Mouse (Mus musculus): Measurements from ENCODE around the gene Olfr1474. TPM values are rescaled to one million over a fixed set of nuclear protein-coding genes. Genes with fewer than 3 reads are reported as not detected.
"Not testable (repeated sequence)": the region's sequence is repeated elsewhere in the genome, so short reads cannot be mapped to it uniquely, and the experiment has no call there.

Gene Olfr1474
- total RNA-seq (2014; fragmentation: Nextera tagmentation) (not detected in 2 replicates), total RNA-seq (2017) (not detected in 2 replicates)

- ATAC-seq (replicated peaks; ENCODE audit: low FRiP score, low TSS enrichment, poor library complexity, severe bottlenecking), result not testable (repeated sequence)
These were observed at the start of gene Olfr1474 for GRCm38 (mm10) chr19:13469265-13469664. TSS of gene Olfr1474 (plus strand) at chr19:13469565.

- not testable (repeated sequence) for ATAC-seq (replicated peaks; ENCODE audit: low FRiP score, low TSS enrichment, poor library complexity, severe bottlenecking)
These were observed 26.3 kb upstream of the Olfr1474 start, which contains the start of gene Olfr1471 for GRCm38 (mm10) chr19:13443109-13443508. TSS of gene Olfr1471 (plus strand) at chr19:13443409.

GRCm38 (mm10) chr19:13455986-13456385 is 13.4 kb upstream of the Olfr1474 start, which contains the start of gene Olfr1472:
TSS of gene Olfr1472 (minus strand) at chr19:13456086.
- ATAC-seq (replicated peaks; ENCODE audit: low FRiP score, low TSS enrichment, poor library complexity, severe bottlenecking), result no peak

- no peak for ATAC-seq (replicated peaks; ENCODE audit: low FRiP score, low TSS enrichment, poor library complexity, severe bottlenecking)
These were observed 10.7 kb downstream of the Olfr1474 start, which contains the start of gene Olfr1475 for GRCm38 (mm10) chr19:13480096-13480495. TSS of gene Olfr1475 (minus strand) at chr19:13480196.

GRCm38 (mm10) chr19:13500246-13500645 is 30.9 kb downstream of the Olfr1474 start, which contains the start of gene Olfr1477:
TSS of gene Olfr1477 (plus strand) at chr19:13500546.
- ATAC-seq (replicated peaks; ENCODE audit: low FRiP score, low TSS enrichment, poor library complexity, severe bottlenecking), result no peak

Other genes starting within 250 kb of the Olfr1474 start
- not detected in 2 replicates for gene Olfr1463, start 238.2 kb upstream of the Olfr1474 start, total RNA-seq (2014; fragmentation: Nextera tagmentation)
- not detected in 2 replicates for gene Olfr1463, start 238.2 kb upstream of the Olfr1474 start, total RNA-seq (2017)
- not detected in 2 replicates for gene Olfr1465, start 154.0 kb upstream of the Olfr1474 start, total RNA-seq (2014; fragmentation: Nextera tagmentation)
- not detected in 2 replicates for gene Olfr1465, start 154.0 kb upstream of the Olfr1474 start, total RNA-seq (2017)
- gene Olfr1466, start 130.7 kb upstream of the Olfr1474 start, total RNA-seq (2014; fragmentation: Nextera tagmentation), result not detected in 2 replicates
- not detected in 2 replicates for gene Olfr1466, start 130.7 kb upstream of the Olfr1474 start, total RNA-seq (2017)
- gene Olfr1467, start 107.3 kb upstream of the Olfr1474 start, total RNA-seq (2014; fragmentation: Nextera tagmentation), result not detected in 2 replicates
- not detected in 2 replicates for gene Olfr1467, start 107.3 kb upstream of the Olfr1474 start, total RNA-seq (2017)
- gene Olfr1469, start 61.7 kb upstream of the Olfr1474 start, total RNA-seq (2014; fragmentation: Nextera tagmentation), result not detected in 2 replicates
- gene Olfr1469, start 61.7 kb upstream of the Olfr1474 start, total RNA-seq (2017), result not detected in 2 replicates
- gene Olfr1471, start 26.2 kb upstream of the Olfr1474 start, total RNA-seq (2014; fragmentation: Nextera tagmentation), result not detected in 2 replicates
- not detected in 2 replicates for gene Olfr1471, start 26.2 kb upstream of the Olfr1474 start, total RNA-seq (2017)
- gene Olfr1472, start 13.5 kb upstream of the Olfr1474 start, total RNA-seq (2014; fragmentation: Nextera tagmentation), result not detected in 2 replicates
- not detected in 2 replicates for gene Olfr1472, start 13.5 kb upstream of the Olfr1474 start, total RNA-seq (2017)
- gene Olfr1475, start 10.6 kb downstream of the Olfr1474 start, total RNA-seq (2014; fragmentation: Nextera tagmentation), result not detected in 2 replicates
- not detected in 2 replicates for gene Olfr1475, start 10.6 kb downstream of the Olfr1474 start, total RNA-seq (2017)
- gene Olfr1477, start 31.0 kb downstream of the Olfr1474 start, total RNA-seq (2014; fragmentation: Nextera tagmentation), result not detected in 2 replicates
- gene Olfr1477, start 31.0 kb downstream of the Olfr1474 start, total RNA-seq (2017), result not detected in 2 replicates
- not detected in 2 replicates for gene Olfr1480, start 58.3 kb downstream of the Olfr1474 start, total RNA-seq (2014; fragmentation: Nextera tagmentation)
- gene Olfr1480, start 58.3 kb downstream of the Olfr1474 start, total RNA-seq (2017), result not detected in 2 replicates
- gene Olfr1484, start 113.9 kb downstream of the Olfr1474 start, total RNA-seq (2014; fragmentation: Nextera tagmentation), result not detected in 2 replicates
- not detected in 2 replicates for gene Olfr1484, start 113.9 kb downstream of the Olfr1474 start, total RNA-seq (2017)
- not detected in 2 replicates for gene Olfr1487, start 147.8 kb downstream of the Olfr1474 start, total RNA-seq (2014; fragmentation: Nextera tagmentation)
- not detected in 2 replicates for gene Olfr1487, start 147.8 kb downstream of the Olfr1474 start, total RNA-seq (2017)
- gene Olfr1489, start 162.1 kb downstream of the Olfr1474 start, total RNA-seq (2014; fragmentation: Nextera tagmentation), result not detected in 2 replicates
- gene Olfr1489, start 162.1 kb downstream of the Olfr1474 start, total RNA-seq (2017), result not detected in 2 replicates
- gene Olfr1490, start 181.5 kb downstream of the Olfr1474 start, total RNA-seq (2014; fragmentation: Nextera tagmentation), result not detected in 2 replicates
- gene Olfr1490, start 181.5 kb downstream of the Olfr1474 start, total RNA-seq (2017), result not detected in 2 replicates
- not detected in 2 replicates for gene Olfr1491, start 227.7 kb downstream of the Olfr1474 start, total RNA-seq (2014; fragmentation: Nextera tagmentation)
- gene Olfr1491, start 227.7 kb downstream of the Olfr1474 start, total RNA-seq (2017), result not detected in 2 replicates

Measured in megakaryocyte-erythroid progenitor cell, adult 5-6 weeks (primary cell).